Mouse (Mus musculus): ENCODE measurements around the gene Pde3a. TPM values are rescaled to one million over a fixed set of nuclear protein-coding genes. Genes with fewer than 3 reads are reported as not detected.

The Pde3a gene
- not detected for polyA plus RNA-seq (2017; shearing (Covaris generic))

DNA sequence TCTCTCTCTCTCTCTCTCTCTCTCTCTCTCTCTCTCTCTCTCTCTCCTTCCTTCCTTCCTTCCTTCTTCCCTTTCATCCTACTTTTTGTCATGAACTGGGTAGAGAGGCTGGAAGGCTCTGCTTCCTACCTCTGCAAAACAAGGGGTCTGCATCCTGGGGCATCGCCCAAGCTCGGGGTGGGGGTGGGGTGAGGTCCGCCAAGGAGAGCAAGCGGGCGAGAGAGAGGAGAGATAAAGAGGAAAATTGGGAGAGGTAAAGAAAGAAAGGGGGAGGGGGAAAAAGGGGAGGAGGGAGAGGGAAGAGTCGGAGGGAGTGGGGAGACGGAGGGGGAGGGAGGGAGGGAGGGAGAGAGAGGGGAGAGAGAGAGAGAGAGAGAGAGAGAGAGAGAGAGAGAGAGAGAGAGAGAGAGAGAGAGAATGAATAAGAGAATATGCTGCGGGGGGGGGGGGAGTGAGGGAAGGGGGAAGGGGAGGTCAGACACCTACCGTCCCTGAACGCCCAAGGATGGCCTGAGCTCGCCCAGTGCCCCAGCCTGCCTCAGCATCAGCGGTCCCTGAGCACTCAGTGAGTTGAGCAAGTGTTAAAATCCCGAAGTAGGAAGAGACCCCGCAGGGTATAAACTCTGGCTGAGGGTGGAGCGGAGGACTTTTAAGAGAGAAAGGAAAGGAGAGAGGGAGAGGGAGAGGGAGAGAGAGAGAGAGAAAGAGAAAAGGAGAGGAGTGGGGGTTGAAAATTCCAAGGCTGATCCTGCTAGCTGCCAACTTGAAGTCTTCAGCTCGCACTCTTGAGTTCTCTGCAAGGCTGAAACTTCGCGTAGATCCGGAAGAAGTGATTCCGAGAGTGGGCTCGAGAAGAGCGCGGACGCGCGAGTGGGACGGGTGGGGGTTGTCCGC is at the start of gene Pde3a:
Pde3a (plus strand) TSS at position 579 of the 894 bp plus-strand sequence.

DNA sequence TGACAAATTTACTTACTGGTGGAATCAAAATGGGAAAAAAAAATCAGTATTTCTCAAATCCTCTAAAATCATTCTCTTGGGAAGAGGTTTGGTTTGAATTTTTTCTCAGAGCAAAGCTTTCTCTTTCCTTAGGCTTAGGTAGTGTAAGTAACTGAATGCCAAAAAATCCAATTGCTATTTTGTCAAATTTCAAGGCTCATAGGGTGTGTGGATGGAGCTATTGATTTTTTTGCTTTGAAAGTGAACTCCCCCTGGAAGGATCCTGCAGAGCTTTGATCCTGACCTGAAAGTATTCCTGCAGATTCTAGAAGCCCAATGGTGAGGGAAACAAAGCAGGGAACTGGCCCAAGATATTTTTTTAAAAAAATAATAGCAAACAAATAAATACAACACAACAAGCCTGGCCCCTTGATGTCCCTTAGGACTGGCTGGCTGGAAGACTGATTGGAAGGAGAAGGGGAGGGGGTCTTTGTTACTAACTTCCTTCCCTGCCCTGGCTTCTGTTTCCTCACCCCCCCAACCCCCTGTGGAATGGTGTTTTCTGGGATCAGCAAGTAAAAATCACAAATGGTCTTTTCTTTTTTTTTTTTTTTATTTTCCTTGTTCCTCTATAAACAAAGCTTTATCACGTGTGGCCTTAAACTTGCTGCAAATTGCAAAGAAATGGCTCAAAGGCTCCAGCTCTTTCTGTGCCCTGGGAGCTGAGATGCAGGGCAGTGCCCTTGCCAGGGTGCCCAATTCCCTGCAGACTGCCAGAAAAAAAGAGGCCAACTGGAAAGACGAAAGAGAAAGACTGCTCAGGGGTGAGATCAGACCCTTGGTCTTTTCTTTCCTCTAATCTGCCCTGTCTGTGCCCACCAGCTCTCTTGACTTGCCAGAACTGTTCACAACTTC is 274.9 kb downstream of the Pde3a start, which contains the start of gene Slco1c1:
Slco1c1 (plus strand) TSS at position 622 of the 894 bp plus-strand sequence.

